Mouse (Mus musculus) kidney, embryonic 16.5 days (tissue): ENCODE data around the gene Dynlt1b. TPM values are rescaled to one million over a fixed set of nuclear protein-coding genes. Genes with fewer than 3 reads are reported as not detected.
"Not testable (repeated sequence)": the region's sequence is repeated elsewhere in the genome, so short reads cannot be mapped to it uniquely, and the experiment has no call there.

Source experiments
- ATAC-seq: fragments of 200-750 bp; cut with Nextera tagmentation; 2 replicates; pipeline ENCODE4 v1.8.0; 2017; ENCODE audit warnings: moderate TSS enrichment; ENCODE audit not compliant: low FRiP score, low TSS enrichment
- H3K27ac ChIP-seq: fragments of 300-500 bp; sonication (generic); 2 replicates; pipeline ENCODE4 v1.5.1; 2014; ENCODE audit warnings: low read length
- H3K27me3 ChIP-seq: fragments of 300-500 bp; sonication (generic); 2 replicates; pipeline ENCODE4 v1.6.1; 2014; ENCODE audit warnings: low read length, control low read depth, mixed read lengths; ENCODE audit not compliant: insufficient read depth
- H3K36me3 ChIP-seq: fragments of 300-500 bp; sonication (generic); 2 replicates; pipeline ENCODE4 v1.6.1; 2014; ENCODE audit warnings: low read length, control low read depth, mixed read lengths; ENCODE audit not compliant: insufficient read depth
- H3K4me1 ChIP-seq: fragments of 300-500 bp; sonication (generic); 2 replicates; pipeline ENCODE4 v1.6.1; 2014; ENCODE audit warnings: low read length, control low read depth, mixed read lengths; ENCODE audit not compliant: insufficient read depth
- H3K4me2 ChIP-seq: fragments of 300-500 bp; sonication (generic); replicated peaks from 2 replicates; pipeline ENCODE4 v1.6.1; 2014; ENCODE audit warnings: low read depth, low read length
- H3K4me3 ChIP-seq: fragments of 300-500 bp; sonication (generic); 2 replicates; pipeline ENCODE4 v1.5.1; 2014; ENCODE audit warnings: mild to moderate bottlenecking, low read length
- H3K9ac ChIP-seq: fragments of 300-500 bp; sonication (generic); replicated peaks from 2 replicates; pipeline ENCODE4 v1.6.1; 2014; ENCODE audit warnings: low read length
- H3K9me3 ChIP-seq: fragments of 300-500 bp; sonication (generic); 2 replicates; pipeline ENCODE4 v1.6.1; 2016; ENCODE audit warnings: low read length, control low read depth
- WGBS: fragments of 180-500 bp; shearing (Covaris S2); extraction: QIAGEN DNeasy Blood & Tissue Kit; methylation state at CpG from one replicate; pipeline ENCODE4 v1.1.7; 2014; 5-methylcytosine and 5-hydroxymethylcytosine counted together
- polyA plus RNA-seq: library from polyadenylated mRNA; unstranded; fragments of >200 nt; fragmentation: Nextera tagmentation; extraction: Ambion mirVana; gene quantifications from 2 replicates; pipeline ENCODE4 v1.2.1, GENCODE M21; 2015

The Dynlt1b gene
- polyA plus RNA-seq, 1 experiment from 2014 or later: 449 TPM

DNA sequence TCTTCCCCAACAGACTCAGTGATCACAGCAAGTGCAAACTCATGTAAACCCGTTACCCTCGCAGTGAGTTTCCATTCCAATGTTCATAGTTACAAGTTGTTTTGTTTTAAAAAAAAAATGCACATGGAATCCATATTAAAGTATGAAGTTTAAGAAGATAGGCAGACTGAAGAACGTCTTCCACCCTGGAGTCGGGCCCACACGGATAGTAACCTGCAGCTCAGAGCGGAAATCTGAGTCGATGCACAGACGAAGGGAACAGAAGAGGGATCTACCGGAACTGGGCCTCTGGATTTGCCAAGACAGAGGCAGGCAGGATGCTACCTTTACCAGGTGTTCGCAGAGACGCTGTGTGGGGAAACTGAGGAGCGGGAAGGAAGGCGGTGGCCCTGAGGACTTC is 10.0 kb downstream of the Dynlt1b start:
- H3K4me3 ChIP-seq, H3K4me1 ChIP-seq, H3K27ac ChIP-seq, H3K9ac ChIP-seq, H3K4me2 ChIP-seq, H3K27me3 ChIP-seq, ATAC-seq, H3K36me3 ChIP-seq, H3K9me3 ChIP-seq: not testable (repeated sequence)
- WGBS: 93% methylated on average over 9 of the region's 13 CpGs

- H3K4me2 ChIP-seq, ATAC-seq, H3K27me3 ChIP-seq, H3K9me3 ChIP-seq, H3K9ac ChIP-seq, H3K36me3 ChIP-seq, H3K4me1 ChIP-seq, H3K27ac ChIP-seq, H3K4me3 ChIP-seq: not testable (repeated sequence)
- 89% methylated on average over 13 of the region's 13 CpGs for WGBS
Measured at GRCm38 (mm10) chr17:6440493-6441077, 10.7 kb downstream of the Dynlt1b start.

DNA sequence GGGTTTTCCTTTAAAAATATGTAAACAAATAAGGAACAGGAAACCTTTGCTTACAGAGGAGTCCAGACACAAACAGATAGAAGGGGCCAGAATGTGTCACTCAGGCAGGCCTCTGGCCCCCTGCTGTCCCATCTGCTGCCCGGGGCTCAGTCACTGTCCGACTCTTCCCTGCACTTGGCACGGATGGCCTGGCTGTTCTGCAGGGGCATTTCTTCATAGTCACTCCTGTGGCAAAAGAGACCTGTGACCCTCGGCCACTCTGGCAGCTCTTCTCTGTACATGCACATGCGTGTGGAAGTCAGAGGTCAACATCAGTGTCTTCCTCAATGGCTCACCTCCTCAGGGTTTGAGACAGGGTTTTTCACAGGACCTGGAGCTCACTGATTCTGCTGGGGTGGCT is 11.3 kb downstream of the Dynlt1b start:
- not testable (repeated sequence) for H3K4me1 ChIP-seq, H3K9me3 ChIP-seq, H3K9ac ChIP-seq, H3K27ac ChIP-seq, ATAC-seq, H3K4me3 ChIP-seq, H3K36me3 ChIP-seq, H3K4me2 ChIP-seq, H3K27me3 ChIP-seq
- WGBS: 91% methylated on average over 5 of the region's 5 CpGs

GRCm38 (mm10) chr17:6442513-6442912 is 12.6 kb downstream of the Dynlt1b start:
- not testable (repeated sequence) for H3K4me1 ChIP-seq, H3K4me3 ChIP-seq, H3K36me3 ChIP-seq, ATAC-seq, H3K27me3 ChIP-seq, H3K9me3 ChIP-seq, H3K4me2 ChIP-seq, H3K27ac ChIP-seq, H3K9ac ChIP-seq
- WGBS: 90% methylated on average over 3 of the region's 7 CpGs

- 60% methylated on average over 8 of the region's 16 CpGs for WGBS
- ATAC-seq: peak; percentile 39
- not testable (repeated sequence) for H3K27ac ChIP-seq
Measured at GRCm38 (mm10) chr17:6445794-6446587, 16.1 kb downstream of the Dynlt1b start.

GRCm38 (mm10) chr17:6448293-6448692 is 18.4 kb downstream of the Dynlt1b start:
- 85% methylated on average over 8 of the region's 8 CpGs for WGBS
- H3K4me1 ChIP-seq, ATAC-seq: not testable (repeated sequence)

More at GRCm38 (mm10) chr17:6445794-6446587, 16.1 kb downstream of the Dynlt1b start:
- H3K4me1 ChIP-seq, H3K27me3 ChIP-seq, H3K9ac ChIP-seq, H3K4me2 ChIP-seq, H3K36me3 ChIP-seq, H3K4me3 ChIP-seq, H3K9me3 ChIP-seq: not testable (repeated sequence)

GRCm38 (mm10) chr17:6449166-6449565 is 19.3 kb downstream of the Dynlt1b start:
- not testable (repeated sequence) for H3K9ac ChIP-seq, H3K36me3 ChIP-seq, H3K27ac ChIP-seq, H3K4me3 ChIP-seq, H3K9me3 ChIP-seq, H3K4me1 ChIP-seq, H3K4me2 ChIP-seq, ATAC-seq, H3K27me3 ChIP-seq
- WGBS: 88% methylated on average over 12 of the region's 12 CpGs

More at GRCm38 (mm10) chr17:6448293-6448692, 18.4 kb downstream of the Dynlt1b start:
- not testable (repeated sequence) for H3K4me3 ChIP-seq, H3K9ac ChIP-seq, H3K36me3 ChIP-seq, H3K4me2 ChIP-seq, H3K27me3 ChIP-seq, H3K9me3 ChIP-seq, H3K27ac ChIP-seq

DNA sequence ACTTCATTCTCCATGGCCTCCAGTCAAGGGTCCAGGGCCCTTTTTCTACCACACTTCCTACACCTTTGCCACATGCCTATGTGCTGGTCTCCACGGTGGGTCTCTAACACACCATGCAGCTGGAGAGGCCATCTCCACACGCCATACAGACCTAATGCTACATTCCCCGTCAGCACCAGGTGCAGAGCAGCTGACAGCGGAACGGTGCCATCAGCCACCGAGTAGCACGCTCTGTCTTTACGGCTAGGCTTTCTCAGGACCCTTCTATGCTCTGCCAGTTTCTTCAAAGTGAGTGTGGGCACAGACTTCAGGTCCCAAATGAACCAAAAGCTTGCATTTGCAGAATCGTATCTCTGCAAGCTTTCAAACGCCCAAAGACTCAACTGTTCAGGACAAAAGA is 21.3 kb downstream of the Dynlt1b start:
- H3K27ac ChIP-seq, H3K4me2 ChIP-seq, H3K9me3 ChIP-seq, H3K27me3 ChIP-seq, H3K4me3 ChIP-seq, H3K36me3 ChIP-seq, H3K4me1 ChIP-seq, H3K9ac ChIP-seq, ATAC-seq: not testable (repeated sequence)
- WGBS: 97% methylated on average over 2 of the region's 10 CpGs

- H3K27me3 ChIP-seq, H3K4me2 ChIP-seq, H3K9me3 ChIP-seq, H3K4me1 ChIP-seq, H3K4me3 ChIP-seq, H3K9ac ChIP-seq, ATAC-seq, H3K36me3 ChIP-seq, H3K27ac ChIP-seq: not testable (repeated sequence)
- WGBS: 92% methylated on average over 9 of the region's 11 CpGs
Measured at GRCm38 (mm10) chr17:6452689-6453088, 22.8 kb downstream of the Dynlt1b start.

DNA sequence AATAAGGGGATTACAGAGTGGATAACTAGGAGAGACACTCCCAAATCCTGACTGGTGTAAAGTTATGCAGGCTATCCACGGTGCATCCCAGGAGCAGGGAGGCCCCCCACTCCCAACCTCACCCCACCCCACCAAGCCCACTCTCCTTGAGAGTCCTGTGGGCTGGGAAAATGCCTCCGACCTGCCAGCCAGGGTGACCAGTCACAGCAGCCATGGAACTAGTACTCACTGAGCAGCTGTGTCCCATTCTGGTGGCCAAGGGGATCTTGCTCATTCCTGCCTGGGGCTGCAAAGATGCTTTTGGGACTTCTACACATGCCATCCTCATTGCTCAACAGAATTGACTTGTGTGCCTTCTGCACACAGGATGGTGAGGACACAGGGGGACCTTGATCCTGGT is 24.8 kb downstream of the Dynlt1b start:
- H3K4me1 ChIP-seq, H3K4me3 ChIP-seq, H3K27ac ChIP-seq, H3K36me3 ChIP-seq, H3K9ac ChIP-seq, H3K27me3 ChIP-seq, H3K9me3 ChIP-seq, ATAC-seq, H3K4me2 ChIP-seq: not testable (repeated sequence)
- 87% methylated on average over 2 of the region's 2 CpGs for WGBS
